Mouse (Mus musculus) midbrain, postnatal 0 days (tissue): Measurements from ENCODE around the gene Map3k13. TPM values are rescaled to one million over a fixed set of nuclear protein-coding genes. Genes with fewer than 3 reads are reported as not detected.

Experiments
- ATAC-seq: fragments of 200-750 bp; cut with Nextera tagmentation; 2 replicates; pipeline ENCODE4 v1.8.0; 2017; ENCODE audit warnings: moderate number of reproducible peaks, mild to moderate bottlenecking, moderate TSS enrichment, moderate library complexity; ENCODE audit not compliant: low FRiP score
- DNase-seq: peaks from one replicate; pipeline ENCODE4 v3.0.0-alpha.2; 2015; ENCODE audit warnings: low spot score
- H3K27ac ChIP-seq: fragments of 300-500 bp; sonication (generic); 2 replicates; pipeline ENCODE4 v1.5.1; 2014; ENCODE audit warnings: low read depth, mild to moderate bottlenecking, low read length, mixed read lengths
- H3K27me3 ChIP-seq: fragments of 300-500 bp; sonication (generic); 2 replicates; pipeline ENCODE4 v1.6.1; 2014; ENCODE audit warnings: low read length, control low read depth, mixed read lengths; ENCODE audit not compliant: insufficient read depth
- H3K36me3 ChIP-seq: fragments of 300-500 bp; sonication (generic); 2 replicates; pipeline ENCODE4 v1.6.1; 2014; ENCODE audit warnings: low read length, control low read depth, mixed read lengths; ENCODE audit not compliant: insufficient read depth
- H3K4me1 ChIP-seq: fragments of 300-500 bp; sonication (generic); 2 replicates; pipeline ENCODE4 v1.6.1; 2014; ENCODE audit warnings: mild to moderate bottlenecking, control low read depth, antibody characterized with exemption, low read length, mixed read lengths; ENCODE audit not compliant: insufficient read depth
- H3K4me2 ChIP-seq: fragments of 300-500 bp; sonication (generic); 2 replicates; pipeline ENCODE4 v1.6.1; 2014; ENCODE audit warnings: low read depth, mild to moderate bottlenecking, low read length, mixed read lengths; ENCODE audit not compliant: poor library complexity, severe bottlenecking
- H3K4me3 ChIP-seq: fragments of 300-500 bp; sonication (generic); 2 replicates; pipeline ENCODE4 v1.5.1; 2014; ENCODE audit warnings: low read depth, mild to moderate bottlenecking, low read length, moderate library complexity
- H3K9ac ChIP-seq: fragments of 300-500 bp; sonication (generic); replicated peaks from 2 replicates; pipeline ENCODE4 v1.6.1; 2014; ENCODE audit warnings: mild to moderate bottlenecking, low read length, moderate library complexity, mixed read lengths; ENCODE audit not compliant: poor library complexity, severe bottlenecking
- H3K9me3 ChIP-seq: fragments of 300-500 bp; sonication (generic); 2 replicates; pipeline ENCODE4 v1.6.1; 2016; ENCODE audit warnings: low read length, control low read depth
- CTCF ChIP-seq: IDR thresholded peaks from 2 replicates; pipeline ENCODE4 v1.5.1; 2016; ENCODE audit warnings: antibody characterized with exemption, mild to moderate bottlenecking
- WGBS: fragments of 180-500 bp; shearing (Covaris S2); extraction: QIAGEN DNeasy Blood & Tissue Kit; methylation state at CpG from one replicate; pipeline ENCODE4 v1.1.7; 2014; 5-methylcytosine and 5-hydroxymethylcytosine counted together
- polyA plus RNA-seq: library from polyadenylated mRNA; unstranded; fragments of >200 nt; fragmentation: Nextera tagmentation; extraction: Ambion mirVana; gene quantifications from 2 replicates; pipeline ENCODE4 v1.2.1, GENCODE M21; 2015
- total RNA-seq: library from RNA; depleted of rRNA; stranded (reverse); fragments of >200 nt; gene quantifications from 2 replicates; pipeline ENCODE4 v1.2.3, GENCODE M21; 2014

Gene Map3k13
- total and polyA plus RNA-seq, 2 experiments from 2014 or later, result 4.0 to 12.1 TPM

DNA sequence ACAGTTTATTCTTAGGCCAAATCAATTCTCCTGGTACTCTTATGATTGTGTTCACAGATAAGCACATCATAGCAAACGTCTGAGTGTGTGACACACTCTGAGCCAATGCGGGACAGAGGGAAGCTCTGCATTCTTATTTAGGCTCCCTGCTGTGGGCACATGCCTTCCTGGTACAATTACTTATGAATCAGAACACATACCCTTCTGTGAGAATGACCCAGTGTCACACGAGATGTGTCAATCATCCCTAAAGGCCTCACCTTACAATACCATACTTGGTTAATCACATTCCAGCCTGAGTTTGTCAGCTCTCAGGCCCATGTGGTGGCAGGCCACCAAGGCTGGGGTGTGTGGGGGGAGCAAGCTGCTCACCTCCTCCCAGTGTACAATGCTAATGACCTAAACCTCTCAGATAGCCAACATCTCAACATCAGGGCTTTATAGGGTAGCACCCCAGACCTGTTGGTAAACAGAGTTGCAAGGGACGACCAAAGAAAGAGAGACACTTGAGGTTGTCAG, 63.0 kb downstream of the Map3k13 start:
- no peak for ATAC-seq
- Histone ChIP-seq H3K4me2 (no peak overlapping the region), H3K36me3 (no peaks in the 10 kb centered on the region), H3K27ac (no peak overlapping the region), H3K9me3 (no peaks in the 10 kb centered on the region), H3K4me1 (no peaks in the 10 kb centered on the region), H3K27me3 (no peaks in the 10 kb centered on the region), H3K4me3 (no peak overlapping the region), H3K9ac (no peak overlapping the region)
- WGBS, result 36% methylated on average over 4 of the region's 4 CpGs
- DNase-seq, result no peak
- no peak for TF ChIP-seq CTCF

DNA sequence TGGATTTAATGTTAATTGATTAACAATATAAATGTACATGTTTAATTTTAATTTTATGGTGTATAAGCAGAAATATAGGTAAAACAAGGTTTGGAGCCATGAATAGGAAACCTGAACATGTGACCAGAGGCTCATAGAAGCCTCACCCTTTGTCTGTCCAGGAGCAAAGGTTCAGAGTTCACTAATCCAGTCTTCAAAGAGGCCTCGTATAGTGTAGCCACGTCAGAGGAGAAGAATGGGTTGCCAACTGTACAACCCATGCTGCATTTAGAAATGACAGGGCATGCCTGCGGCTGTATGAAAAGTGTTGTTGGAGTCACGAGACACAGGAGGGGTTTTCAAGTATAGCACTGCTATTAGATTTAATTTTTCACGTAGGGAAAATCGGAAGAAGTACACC, 64.0 kb downstream of the Map3k13 start:
- H3K4me3 ChIP-seq, result no peak overlapping the region
- TF ChIP-seq CTCF, result no peak
- WGBS, result 61% methylated on average over 6 of the region's 6 CpGs
- H3K4me1 ChIP-seq, result no peaks in the 10 kb centered on the region
- H3K9ac ChIP-seq, result no peak overlapping the region
- no peak overlapping the region for H3K27ac ChIP-seq
- H3K9me3 ChIP-seq, result no peaks in the 10 kb centered on the region
- H3K27me3 ChIP-seq, result no peaks in the 10 kb centered on the region
- H3K4me2 ChIP-seq, result no peak overlapping the region
- H3K36me3 ChIP-seq, result no peaks in the 10 kb centered on the region
- DNase-seq, result no peak
- ATAC-seq, result no peak

DNA sequence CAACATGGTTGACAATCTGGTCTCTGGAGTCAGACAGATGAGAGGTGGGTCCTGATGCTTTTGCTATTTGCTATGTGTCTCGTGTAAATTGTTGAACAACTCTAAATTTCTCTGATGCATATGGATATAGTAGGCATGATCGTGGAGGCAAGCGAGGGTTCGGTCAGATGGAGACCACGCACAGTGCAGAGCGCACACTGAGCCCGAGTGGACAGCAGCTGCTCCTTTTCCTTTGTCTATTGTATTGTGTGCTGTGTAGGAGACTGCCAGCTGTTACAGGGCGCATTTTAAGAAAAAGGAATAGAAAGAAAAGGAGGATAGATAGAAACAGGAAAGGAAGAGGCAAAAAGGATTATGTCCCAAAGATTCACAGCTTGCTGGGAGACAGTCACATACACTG, 64.7 kb downstream of the Map3k13 start:
- no peaks in the 10 kb centered on the region for H3K9me3 ChIP-seq
- no peak overlapping the region for H3K4me3 ChIP-seq
- H3K4me1 ChIP-seq, result no peaks in the 10 kb centered on the region
- ATAC-seq, result no peak
- no peaks in the 10 kb centered on the region for H3K36me3 ChIP-seq
- DNase-seq, result no peak
- H3K27me3 ChIP-seq, result no peaks in the 10 kb centered on the region
- WGBS, result 46% methylated on average over 8 of the region's 8 CpGs
- no peak for TF ChIP-seq CTCF
- H3K27ac ChIP-seq, result no peak overlapping the region
- no peak overlapping the region for H3K4me2 ChIP-seq
- no peak overlapping the region for H3K9ac ChIP-seq

DNA sequence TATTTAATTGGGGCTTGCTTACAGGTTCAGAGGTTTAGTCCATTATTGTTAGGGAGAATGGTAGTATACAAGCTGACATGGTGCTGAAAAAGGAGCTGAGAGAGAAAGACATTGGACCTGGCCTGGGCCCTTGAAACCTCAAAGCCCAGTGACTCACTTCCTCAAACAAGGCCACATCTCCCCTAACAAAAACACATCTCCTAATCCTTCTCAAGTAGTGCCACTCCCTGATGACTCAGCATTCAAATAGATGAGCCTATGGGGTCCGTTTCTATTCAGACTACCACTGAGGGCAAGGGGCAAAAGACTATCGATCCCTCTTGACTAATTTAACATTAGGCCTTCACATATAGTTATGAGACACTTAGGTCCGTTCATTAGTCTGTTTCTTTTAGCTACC, 68.3 kb downstream of the Map3k13 start:
- H3K4me2 ChIP-seq, result no peak overlapping the region
- H3K27ac ChIP-seq, result no peak overlapping the region
- no peak for DNase-seq
- TF ChIP-seq CTCF, result no peak
- H3K4me3 ChIP-seq, result no peak overlapping the region
- WGBS, result 90% methylated on average over 3 of the region's 3 CpGs
- no peak overlapping the region for H3K9ac ChIP-seq
- H3K4me1 ChIP-seq, result peaks cover 4% of the 10 kb centered on the region; the same call in 1 of the 2 replicates
- H3K36me3 ChIP-seq, result no peaks in the 10 kb centered on the region
- H3K27me3 ChIP-seq, result no peaks in the 10 kb centered on the region
- no peak for ATAC-seq
- H3K9me3 ChIP-seq, result no peaks in the 10 kb centered on the region

DNA sequence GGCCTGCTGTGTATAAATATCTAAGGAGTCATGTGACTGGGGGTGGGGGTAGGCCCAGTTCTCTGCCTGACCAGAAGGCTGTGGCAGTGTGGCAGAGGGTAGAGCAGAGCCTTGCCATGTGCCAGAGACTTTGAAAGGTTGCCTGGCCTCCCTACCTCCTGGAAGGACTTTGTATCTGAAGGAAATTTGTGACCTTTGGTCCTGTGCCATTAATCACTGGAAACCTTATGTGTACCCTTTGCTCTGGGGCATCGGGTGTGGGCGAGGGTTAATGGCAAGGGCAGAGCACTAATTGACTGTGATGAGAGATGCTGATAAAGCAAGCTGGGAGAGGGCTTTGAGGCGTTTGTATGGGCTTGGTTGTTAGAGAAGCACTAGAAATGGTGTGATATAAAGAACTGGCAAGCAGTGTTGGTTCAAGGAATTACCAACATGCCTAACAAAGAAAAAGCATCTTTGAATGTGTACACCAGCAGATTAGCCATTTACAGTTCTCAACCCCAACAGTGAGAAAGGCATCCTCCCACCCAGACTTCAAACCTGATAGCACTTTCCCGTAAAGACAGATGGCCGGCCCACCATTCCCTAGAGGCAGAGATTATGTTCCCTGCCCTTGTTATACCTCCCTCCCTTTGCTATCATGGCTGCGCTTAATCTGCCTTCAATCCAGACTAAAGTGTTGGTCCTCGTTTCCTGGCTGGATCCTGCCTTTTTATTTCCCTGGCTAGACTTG, 71.3 kb downstream of the Map3k13 start:
- H3K27ac ChIP-seq, result no peak overlapping the region
- DNase-seq (peak; percentile 71), ATAC-seq (no peak)
- H3K36me3 ChIP-seq, result no peaks in the 10 kb centered on the region
- 39% methylated on average over 7 of the region's 7 CpGs for WGBS
- TF ChIP-seq CTCF, result no peak
- peak overlapping the region; percentile 24; the same call in 1 of the 2 replicates for H3K4me2 ChIP-seq
- no peaks in the 10 kb centered on the region for H3K9me3 ChIP-seq
- peaks cover 7% of the 10 kb centered on the region; the same call in 1 of the 2 replicates for H3K4me1 ChIP-seq
- no peak overlapping the region for H3K4me3 ChIP-seq
- no peak overlapping the region for H3K9ac ChIP-seq
- no peaks in the 10 kb centered on the region for H3K27me3 ChIP-seq

DNA sequence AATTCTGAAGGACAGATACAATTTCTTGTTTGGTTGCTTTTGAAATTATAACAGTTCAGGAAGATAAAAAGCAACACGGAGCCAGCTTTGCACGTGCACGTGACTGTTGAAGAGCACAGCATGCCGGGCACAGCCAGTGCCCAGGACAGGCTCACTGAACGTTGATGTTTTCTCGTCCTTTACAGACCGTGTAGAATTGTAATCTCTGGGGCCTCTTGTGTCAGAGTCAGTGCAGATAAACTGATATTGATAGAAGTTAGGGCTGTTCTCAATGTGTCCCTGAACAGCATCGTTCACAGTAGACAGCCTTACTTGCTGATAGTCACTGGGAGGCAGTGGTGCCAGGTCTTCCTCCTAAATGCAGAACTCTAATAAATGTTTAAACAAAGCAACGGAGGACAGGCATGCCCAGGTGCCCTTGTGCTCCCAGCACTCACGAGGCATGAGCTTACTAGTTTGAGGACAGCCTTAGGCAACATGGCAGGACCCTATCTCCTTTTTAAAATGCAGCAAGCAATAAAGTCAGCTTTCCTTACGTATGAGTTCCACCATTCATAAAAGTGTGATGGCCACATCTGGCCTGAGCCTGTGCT, 71.9 kb downstream of the Map3k13 start:
- no peak overlapping the region for H3K4me3 ChIP-seq
- peaks cover 7% of the 10 kb centered on the region; the same call in 1 of the 2 replicates for H3K4me1 ChIP-seq
- TF ChIP-seq CTCF, result no peak
- H3K36me3 ChIP-seq, result no peaks in the 10 kb centered on the region
- peak overlapping the region; percentile 24 for H3K4me2 ChIP-seq
- ATAC-seq (no peak), DNase-seq (peak; percentile 44)
- WGBS, result 32% methylated on average over 11 of the region's 11 CpGs
- H3K27ac ChIP-seq, result no peak overlapping the region
- H3K9me3 ChIP-seq, result no peaks in the 10 kb centered on the region
- H3K9ac ChIP-seq, result no peak overlapping the region
- H3K27me3 ChIP-seq, result no peaks in the 10 kb centered on the region
